In genomic region chr12:43851264-43852009, GRCm38 (mm10) we compare ENCODE assay signal across 28 mouse cellular contexts.
"Had no signal": no experiment of that assay in that cellular context is flagged by ENCODE, and none has a peak within 500 bp of the region (broad histone marks: within the 10 kb centered on the region; RNA-seq: fewer than 3 reads in every experiment).

No protein-coding gene starts in this region.

- DNase-seq: cerebellum, adult 18-20 months; cerebellum, adult 2 months; cerebellum, adult 8-10 months; cerebellum, adult 9-10 months; cerebellum, adult 9-11 months; cerebellum, postnatal 10 days; cerebellum, postnatal 14 days; cerebellum, postnatal 25 days; cerebellum, postnatal 36 days; embryo, embryonic 11 days; forebrain, postnatal 0 days; gastrocnemius, adult 2 months; gastrocnemius, postnatal 10 days; gastrocnemius, postnatal 14 days; gastrocnemius, postnatal 25 days; gastrocnemius, postnatal 36 days; heart, adult 11 months had no signal

- ATAC-seq: forebrain, embryonic 13.5 days; forebrain, embryonic 14.5 days; forebrain, embryonic 15.5 days; forebrain, embryonic 16.5 days; forebrain, postnatal 0 days had no signal

- H3K27me3 ChIP-seq: embryonic facial prominence, embryonic 12.5 days; embryonic facial prominence, embryonic 13.5 days; embryonic facial prominence, embryonic 15.5 days; forebrain, embryonic 12.5 days; forebrain, embryonic 13.5 days; forebrain, embryonic 15.5 days had no signal

- H3K4me3 ChIP-seq: embryonic facial prominence, embryonic 10.5 days; embryonic facial prominence, embryonic 12.5 days; embryonic facial prominence, embryonic 13.5 days; embryonic facial prominence, embryonic 15.5 days; erythroblast, embryonic 14.5 days; forebrain, embryonic 10.5 days; forebrain, embryonic 12.5 days; forebrain, embryonic 13.5 days; forebrain, embryonic 15.5 days; gastrocnemius, adult 2 months had no signal

- H3K4me1 ChIP-seq: embryonic facial prominence, embryonic 10.5 days; embryonic facial prominence, embryonic 12.5 days; embryonic facial prominence, embryonic 13.5 days; embryonic facial prominence, embryonic 15.5 days; forebrain, embryonic 10.5 days; forebrain, embryonic 12.5 days; forebrain, embryonic 13.5 days; forebrain, embryonic 15.5 days had no signal

- H3K9me3 ChIP-seq: embryonic facial prominence, embryonic 10.5 days; embryonic facial prominence, embryonic 12.5 days; embryonic facial prominence, embryonic 13.5 days; embryonic facial prominence, embryonic 15.5 days; forebrain, embryonic 10.5 days; forebrain, embryonic 12.5 days; forebrain, embryonic 13.5 days; forebrain, embryonic 15.5 days had no signal

- H3K36me3 ChIP-seq: embryonic facial prominence, embryonic 10.5 days; embryonic facial prominence, embryonic 12.5 days; embryonic facial prominence, embryonic 13.5 days; embryonic facial prominence, embryonic 15.5 days; forebrain, embryonic 10.5 days; forebrain, embryonic 12.5 days; forebrain, embryonic 15.5 days had no signal

- H3K9ac ChIP-seq: embryonic facial prominence, embryonic 12.5 days; embryonic facial prominence, embryonic 13.5 days; embryonic facial prominence, embryonic 15.5 days; forebrain, embryonic 12.5 days; forebrain, embryonic 13.5 days; forebrain, embryonic 15.5 days; forebrain, postnatal 0 days had no signal

- H3K4me2 ChIP-seq: embryonic facial prominence, embryonic 12.5 days; embryonic facial prominence, embryonic 13.5 days; embryonic facial prominence, embryonic 15.5 days; forebrain, embryonic 12.5 days; forebrain, embryonic 13.5 days; forebrain, embryonic 15.5 days had no signal

- H3K27ac ChIP-seq: embryonic facial prominence, embryonic 10.5 days; embryonic facial prominence, embryonic 12.5 days; embryonic facial prominence, embryonic 13.5 days; embryonic facial prominence, embryonic 15.5 days; forebrain, embryonic 10.5 days; forebrain, embryonic 12.5 days; forebrain, embryonic 13.5 days; forebrain, embryonic 15.5 days; gastrocnemius, adult 2 months had no signal
